Mouse (Mus musculus) neural tube, embryonic 13.5 days (tissue): Measurements from ENCODE around the gene Vwa8. TPM values are rescaled to one million over a fixed set of nuclear protein-coding genes. Genes with fewer than 3 reads are reported as not detected.
"Not testable (repeated sequence)": the region's sequence is repeated elsewhere in the genome, so short reads cannot be mapped to it uniquely, and the experiment has no call there.

Experiments
- ATAC-seq: fragments of 200-750 bp; cut with Nextera tagmentation; 2 replicates; pipeline ENCODE4 v1.8.0; 2017; ENCODE audit warnings: low read depth, mild to moderate bottlenecking, moderate TSS enrichment, moderate library complexity
- H3K27ac ChIP-seq: fragments of 300-500 bp; sonication (generic); replicated peaks from 2 replicates; pipeline ENCODE4 v1.5.1; 2015; ENCODE audit warnings: moderate library complexity, mild to moderate bottlenecking, inconsistent platforms
- H3K27me3 ChIP-seq: fragments of 300-500 bp; sonication (generic); 2 replicates; pipeline ENCODE4 v1.6.1; 2015; ENCODE audit warnings: mild to moderate bottlenecking, inconsistent platforms
- H3K36me3 ChIP-seq: fragments of 300-500 bp; sonication (generic); 2 replicates; pipeline ENCODE4 v1.6.1; 2015; ENCODE audit warnings: mild to moderate bottlenecking, inconsistent platforms
- H3K4me1 ChIP-seq: fragments of 300-500 bp; sonication (generic); replicated peaks from 2 replicates; pipeline ENCODE4 v1.6.1; 2015; ENCODE audit warnings: inconsistent platforms
- H3K4me2 ChIP-seq: fragments of 300-500 bp; sonication (generic); 2 replicates; pipeline ENCODE4 v1.6.1; 2015; ENCODE audit warnings: inconsistent platforms, mild to moderate bottlenecking, moderate library complexity
- H3K4me3 ChIP-seq: fragments of 300-500 bp; sonication (generic); 2 replicates; pipeline ENCODE4 v1.5.1; 2015; ENCODE audit warnings: mild to moderate bottlenecking, inconsistent platforms
- H3K9ac ChIP-seq: fragments of 300-500 bp; sonication (generic); 2 replicates; pipeline ENCODE4 v1.6.1; 2015; ENCODE audit warnings: moderate library complexity, mild to moderate bottlenecking, inconsistent platforms
- H3K9me3 ChIP-seq: fragments of 300-500 bp; sonication (generic); 2 replicates; pipeline ENCODE4 v1.6.1; 2016; ENCODE audit warnings: inconsistent platforms
- WGBS: fragments of 180-500 bp; shearing (Covaris S2); methylation state at CpG from one replicate; pipeline ENCODE4 v1.1.7; 2015; 5-methylcytosine and 5-hydroxymethylcytosine counted together
- polyA plus RNA-seq: library from polyadenylated mRNA; unstranded; fragments of >200 nt; fragmentation: Nextera tagmentation; extraction: Ambion mirVana; gene quantifications from 2 replicates; pipeline ENCODE4 v1.2.1, GENCODE M21; 2015

Vwa8 gene
- polyA plus RNA-seq, 1 experiment from 2014 or later, result 6.9 TPM

DNA sequence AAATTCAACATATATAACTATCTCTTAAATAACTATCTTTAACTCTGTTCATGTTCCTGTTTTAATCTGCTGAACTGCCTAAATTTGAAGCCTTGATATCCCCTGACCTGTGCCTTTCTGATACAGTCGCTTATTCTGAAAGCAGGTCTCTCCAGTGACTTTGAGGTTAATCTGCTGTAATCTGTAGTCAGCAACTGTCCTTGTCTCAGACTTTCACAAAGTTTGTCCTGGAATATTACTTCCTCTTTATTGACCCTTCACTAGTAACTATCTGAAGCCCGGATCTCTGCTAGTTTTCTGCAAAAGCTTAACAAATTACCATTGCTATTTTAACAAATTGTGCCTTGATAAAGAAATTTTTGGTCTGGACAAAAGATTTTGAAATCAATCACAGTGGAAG lies 147.5 kb downstream of the Vwa8 start:
- no peaks in the 10 kb centered on the region for H3K27me3 ChIP-seq
- H3K4me2 ChIP-seq, result no peak overlapping the region
- no peaks in the 10 kb centered on the region for H3K9me3 ChIP-seq
- 92% methylated on average over 2 of the region's 2 CpGs for WGBS
- H3K4me3 ChIP-seq, result no peak overlapping the region
- ATAC-seq, result no peak
- H3K9ac ChIP-seq, result no peak overlapping the region
- H3K36me3 ChIP-seq, result no peaks in the 10 kb centered on the region
- no peak overlapping the region for H3K27ac ChIP-seq
- H3K4me1 ChIP-seq, result no peaks in the 10 kb centered on the region

DNA sequence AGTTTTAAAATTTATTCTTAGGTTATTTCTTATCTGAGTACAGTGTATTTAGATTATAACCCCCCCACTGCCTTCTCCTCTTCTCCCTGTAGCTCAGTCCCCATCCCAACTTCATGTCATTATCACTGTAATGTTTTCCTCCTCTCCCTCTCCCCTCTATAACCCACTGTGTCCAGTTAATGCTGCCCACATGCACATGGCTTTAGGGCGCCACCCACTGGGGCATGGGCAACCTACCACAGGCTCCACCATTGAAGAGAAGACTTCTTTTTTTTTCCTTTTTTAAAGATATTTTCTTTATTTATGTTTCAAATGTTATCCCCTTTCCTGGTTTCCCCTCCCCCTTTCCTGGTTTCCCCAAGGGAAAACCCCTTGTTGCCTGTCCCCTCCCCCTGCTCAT lies 154.7 kb downstream of the Vwa8 start:
- ATAC-seq, result no peak
- Histone ChIP-seq H3K4me1 (no peaks in the 10 kb centered on the region), H3K36me3 (no peaks in the 10 kb centered on the region), H3K9me3 (no peaks in the 10 kb centered on the region), H3K9ac (no peak overlapping the region), H3K4me2 (no peak overlapping the region), H3K4me3 (no peak overlapping the region), H3K27me3 (no peaks in the 10 kb centered on the region), H3K27ac (no peak overlapping the region)
- WGBS, result 67% methylated on average over 1 of the region's 1 CpGs

DNA sequence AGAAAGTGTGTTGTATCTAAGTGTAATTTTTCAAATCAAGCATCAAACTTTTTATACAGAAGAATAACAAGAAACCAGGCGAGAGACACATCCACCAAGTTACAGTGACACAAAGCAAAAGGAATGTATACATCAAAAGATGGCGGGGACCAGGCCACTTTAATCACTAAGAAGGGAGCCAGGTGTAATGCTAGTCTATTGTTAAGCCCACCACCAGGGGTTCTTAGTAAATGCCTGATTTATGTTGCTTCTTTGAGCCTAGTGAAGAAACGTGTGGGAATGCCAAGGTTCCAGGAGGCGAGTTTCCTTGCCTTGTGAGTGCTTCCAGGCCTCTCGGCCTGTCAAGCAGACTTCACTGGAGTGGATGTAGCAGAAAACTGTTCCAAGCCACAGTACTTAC lies 168.9 kb downstream of the Vwa8 start:
- H3K9ac ChIP-seq, ATAC-seq, H3K36me3 ChIP-seq, H3K27ac ChIP-seq, H3K9me3 ChIP-seq, H3K27me3 ChIP-seq, H3K4me3 ChIP-seq, H3K4me2 ChIP-seq: not testable (repeated sequence)
- peaks cover 11% of the 10 kb centered on the region for H3K4me1 ChIP-seq
- WGBS, result 67% methylated on average over 5 of the region's 5 CpGs

DNA sequence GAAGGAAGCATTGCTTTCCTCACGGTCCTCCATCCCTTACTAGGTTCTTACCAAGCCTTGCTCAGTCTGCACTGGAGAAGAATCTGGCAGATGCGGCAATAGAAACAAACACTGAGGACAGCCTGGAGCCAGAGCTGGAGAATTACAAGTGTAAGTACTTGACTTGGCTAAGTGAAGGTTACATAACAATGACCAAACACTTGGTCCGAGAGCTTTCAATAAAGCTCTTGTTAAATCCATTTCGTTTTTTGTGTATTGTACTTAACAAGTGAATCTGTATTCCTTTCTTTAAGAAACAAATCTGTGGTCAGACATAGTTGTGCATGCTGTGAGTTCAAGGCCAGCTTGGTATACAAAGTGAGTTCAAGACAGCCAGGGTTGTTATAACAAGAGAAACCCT lies 169.7 kb downstream of the Vwa8 start:
- 90% methylated on average over 4 of the region's 4 CpGs for WGBS
- Histone ChIP-seq H3K9ac (no peak overlapping the region), H3K36me3 (no peaks in the 10 kb centered on the region), H3K4me2 (no peak overlapping the region), H3K4me1 (peaks cover 18% of the 10 kb centered on the region), H3K27ac (no peak overlapping the region), H3K27me3 (no peaks in the 10 kb centered on the region), H3K4me3 (no peak overlapping the region), H3K9me3 (no peaks in the 10 kb centered on the region)
- ATAC-seq, result no peak

DNA sequence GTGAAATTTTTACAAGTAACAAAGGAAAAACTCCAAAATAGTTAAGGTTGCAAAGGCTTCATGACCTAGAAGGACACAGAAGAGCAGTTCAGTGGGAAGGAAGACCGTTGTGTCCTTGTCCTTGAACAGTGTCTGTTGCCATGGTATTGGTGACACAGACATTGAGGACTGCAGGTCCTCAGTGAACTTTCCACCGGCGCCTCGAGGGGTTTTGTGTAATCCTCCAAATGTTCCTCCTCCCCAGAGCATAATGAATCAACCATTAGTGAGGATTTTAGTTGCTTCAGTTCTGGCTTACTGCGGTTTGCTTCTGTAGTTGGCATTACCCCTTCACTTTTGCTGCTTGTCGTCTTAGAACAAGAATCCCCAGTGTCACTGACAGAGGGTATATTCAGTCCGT lies 172.9 kb downstream of the Vwa8 start:
- H3K4me3 ChIP-seq, result no peak overlapping the region
- WGBS, result 17% methylated on average over 7 of the region's 7 CpGs
- no peak overlapping the region for H3K27ac ChIP-seq
- H3K36me3 ChIP-seq, result peaks cover 3% of the 10 kb centered on the region; the same call in 1 of the 2 replicates
- H3K9me3 ChIP-seq, result no peaks in the 10 kb centered on the region
- H3K9ac ChIP-seq, result no peak overlapping the region
- ATAC-seq, result no peak
- H3K27me3 ChIP-seq, result no peaks in the 10 kb centered on the region
- no peak overlapping the region for H3K4me2 ChIP-seq
- H3K4me1 ChIP-seq, result peaks cover 18% of the 10 kb centered on the region

DNA sequence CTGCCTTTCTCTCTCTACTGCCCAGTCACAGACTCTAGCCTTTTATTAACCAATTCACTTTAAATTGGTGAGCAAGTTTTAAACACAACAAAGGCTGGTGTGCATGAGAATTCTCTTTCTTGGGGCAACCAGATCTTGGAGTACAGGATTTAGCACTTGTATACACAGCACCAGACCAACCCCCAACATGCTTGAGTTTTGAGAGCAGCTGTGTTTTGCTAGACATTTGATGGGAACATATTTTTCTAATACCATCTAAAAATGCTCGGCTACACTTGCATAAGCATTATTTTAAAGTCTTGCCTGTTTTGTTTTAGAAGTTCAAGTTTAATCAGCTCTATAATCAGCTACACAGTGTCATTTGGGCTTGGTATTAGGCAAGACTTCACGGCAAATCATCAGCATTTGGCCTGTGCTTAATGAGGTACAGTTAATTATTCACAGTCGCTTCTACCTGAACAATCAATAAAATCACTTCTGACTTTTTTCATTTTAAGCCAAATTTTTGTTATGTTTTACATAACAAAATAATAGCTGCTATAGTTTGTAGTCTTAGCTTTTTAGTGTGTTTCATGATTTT lies 180.2 kb downstream of the Vwa8 start:
- Histone ChIP-seq H3K27ac (no peak overlapping the region), H3K9me3 (no peaks in the 10 kb centered on the region), H3K4me3 (no peak overlapping the region), H3K27me3 (no peaks in the 10 kb centered on the region), H3K4me1 (no peaks in the 10 kb centered on the region), H3K4me2 (no peak overlapping the region), H3K36me3 (peaks cover 3% of the 10 kb centered on the region; the same call in 1 of the 2 replicates), H3K9ac (no peak overlapping the region)
- ATAC-seq, result no peak
- WGBS, result 76% methylated on average over 3 of the region's 3 CpGs

DNA sequence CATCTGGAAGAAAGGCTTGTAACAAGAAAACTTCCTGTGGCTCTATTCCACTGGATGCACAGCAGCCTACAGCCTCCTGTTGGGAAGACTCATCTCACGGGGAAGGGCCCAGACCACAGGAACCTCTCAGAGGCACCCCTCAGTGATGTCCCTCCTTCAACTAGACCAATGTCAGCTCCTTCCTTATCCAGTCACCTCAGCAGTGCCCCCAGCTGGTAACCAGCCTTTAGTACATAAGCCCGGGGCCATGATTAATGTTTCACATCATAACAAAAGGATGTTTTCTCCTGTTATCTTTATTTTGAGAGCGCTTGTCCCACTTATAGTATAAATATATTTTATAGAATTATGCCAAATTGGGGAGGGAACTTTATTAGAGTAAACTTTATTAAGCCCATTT lies 181.9 kb downstream of the Vwa8 start:
- Histone ChIP-seq H3K27ac (no peak overlapping the region), H3K4me3 (no peak overlapping the region), H3K9ac (no peak overlapping the region), H3K27me3 (no peaks in the 10 kb centered on the region), H3K4me1 (peaks cover 11% of the 10 kb centered on the region), H3K9me3 (no peaks in the 10 kb centered on the region), H3K36me3 (peaks cover 3% of the 10 kb centered on the region; the same call in 1 of the 2 replicates), H3K4me2 (no peak overlapping the region)
- ATAC-seq, result no peak
- 88% methylated on average over 3 of the region's 3 CpGs for WGBS

DNA sequence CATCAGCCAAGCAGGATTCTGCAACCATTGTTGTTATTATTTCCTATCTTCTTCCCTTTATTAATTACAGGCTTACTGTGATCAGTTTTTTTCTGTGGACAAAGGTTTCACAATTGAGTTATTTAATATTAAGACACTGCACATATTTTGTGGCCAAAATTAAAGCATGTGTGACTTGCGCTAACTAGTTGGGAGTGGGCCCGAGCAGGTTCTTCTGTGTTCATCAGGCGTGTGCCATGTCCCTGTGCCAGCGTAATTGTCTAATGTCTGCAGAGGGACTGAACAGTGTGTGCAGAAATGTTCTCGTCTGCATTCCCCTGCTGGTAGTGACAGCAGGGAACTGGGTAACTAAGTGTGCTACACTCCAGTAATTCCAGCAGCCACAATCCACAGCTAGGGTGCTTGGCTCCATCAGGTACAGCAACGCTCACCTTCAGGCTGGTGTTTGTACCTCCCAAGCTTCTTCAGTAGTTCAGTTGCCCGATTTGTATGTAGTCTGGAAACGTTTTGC lies 182.4 kb downstream of the Vwa8 start:
- no peak overlapping the region for H3K4me3 ChIP-seq
- peaks cover 11% of the 10 kb centered on the region for H3K4me1 ChIP-seq
- H3K36me3 ChIP-seq, result peaks cover 3% of the 10 kb centered on the region; the same call in 1 of the 2 replicates
- no peak overlapping the region for H3K4me2 ChIP-seq
- no peaks in the 10 kb centered on the region for H3K9me3 ChIP-seq
- H3K9ac ChIP-seq, result no peak overlapping the region
- H3K27ac ChIP-seq, result no peak overlapping the region
- no peaks in the 10 kb centered on the region for H3K27me3 ChIP-seq
- 86% methylated on average over 8 of the region's 8 CpGs for WGBS
- no peak for ATAC-seq

DNA sequence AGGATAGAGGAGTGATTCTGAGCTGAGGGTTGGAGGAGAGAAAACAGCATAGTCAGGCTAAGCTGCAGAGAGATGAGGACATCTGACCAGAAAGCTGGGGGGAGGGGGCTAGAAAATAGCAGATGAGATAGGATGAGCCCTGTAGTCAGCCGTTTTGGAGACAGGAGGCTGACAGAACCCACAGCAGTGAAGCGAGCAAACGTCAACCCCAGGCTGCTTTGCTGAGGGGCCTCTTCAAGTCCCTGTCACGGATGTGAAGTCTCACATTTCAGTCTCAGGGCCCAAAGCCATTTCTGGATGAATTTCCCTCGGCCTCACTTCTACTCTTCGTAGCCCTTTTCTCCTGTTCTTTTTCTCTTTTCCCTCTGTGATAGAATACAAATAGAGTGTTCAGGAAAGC lies 184.5 kb downstream of the Vwa8 start:
- peaks cover 11% of the 10 kb centered on the region for H3K4me1 ChIP-seq
- no peak overlapping the region for H3K4me2 ChIP-seq
- H3K9me3 ChIP-seq, result no peaks in the 10 kb centered on the region
- H3K27ac ChIP-seq, result no peak overlapping the region
- H3K4me3 ChIP-seq, result no peak overlapping the region
- no peak for ATAC-seq
- H3K36me3 ChIP-seq, result no peaks in the 10 kb centered on the region
- 77% methylated on average over 6 of the region's 6 CpGs for WGBS
- H3K27me3 ChIP-seq, result no peaks in the 10 kb centered on the region
- H3K9ac ChIP-seq, result no peak overlapping the region

DNA sequence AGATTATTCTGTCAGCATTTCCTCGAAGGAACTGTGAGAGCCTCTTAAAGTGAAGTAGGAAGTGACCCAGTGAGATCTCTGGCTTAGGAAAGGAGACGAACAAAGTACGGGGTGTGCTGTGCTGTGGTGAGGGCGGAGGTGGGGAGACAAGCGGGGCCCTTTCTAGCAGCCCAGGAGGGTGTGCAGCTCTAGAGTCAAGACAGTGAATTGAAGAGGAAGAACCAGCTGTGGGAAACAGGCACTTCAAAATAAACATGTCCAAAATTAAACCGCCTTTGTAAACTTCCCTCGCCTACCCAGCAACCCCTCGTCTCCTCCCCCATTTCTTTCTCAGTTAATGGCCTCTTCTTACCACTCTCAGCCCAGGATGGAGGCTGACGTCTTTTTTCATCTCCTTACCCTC lies 185.7 kb downstream of the Vwa8 start:
- peak; percentile 40; the same call in 1 of the 2 replicates for ATAC-seq
- no peak overlapping the region for H3K9ac ChIP-seq
- no peaks in the 10 kb centered on the region for H3K36me3 ChIP-seq
- no peaks in the 10 kb centered on the region for H3K27me3 ChIP-seq
- H3K4me2 ChIP-seq, result no peak overlapping the region
- H3K4me1 ChIP-seq, result peaks cover 11% of the 10 kb centered on the region
- no peak overlapping the region for H3K4me3 ChIP-seq
- WGBS, result 72% methylated on average over 9 of the region's 9 CpGs
- H3K9me3 ChIP-seq, result no peaks in the 10 kb centered on the region
- H3K27ac ChIP-seq, result 0 out of 2 replicates have a peak overlapping the region, but pooled peaks have one; percentile 9

DNA sequence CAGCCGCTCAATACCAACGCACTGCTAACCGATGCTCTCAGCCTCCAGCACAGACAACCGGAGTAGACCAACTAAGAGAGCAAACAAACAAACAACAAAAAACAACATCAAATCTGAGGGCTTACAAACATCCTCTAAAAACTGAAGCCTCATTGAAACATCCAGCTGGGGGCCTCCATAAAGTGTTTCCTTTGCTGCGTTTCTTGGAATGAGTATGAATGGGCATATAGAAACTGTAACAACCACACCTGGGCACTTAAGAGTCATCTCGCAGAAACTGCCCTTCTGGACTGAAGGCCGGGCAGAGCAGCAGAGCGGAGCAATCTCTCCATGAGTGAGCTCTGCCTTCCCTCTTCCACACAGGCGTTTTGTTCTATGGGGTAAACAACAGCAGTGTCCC lies 186.7 kb downstream of the Vwa8 start:
- 86% methylated on average over 9 of the region's 9 CpGs for WGBS
- Histone ChIP-seq H3K9ac (no peak overlapping the region), H3K9me3 (no peaks in the 10 kb centered on the region), H3K4me2 (no peak overlapping the region), H3K4me3 (no peak overlapping the region), H3K27ac (no peak overlapping the region), H3K27me3 (no peaks in the 10 kb centered on the region), H3K36me3 (no peaks in the 10 kb centered on the region), H3K4me1 (peaks cover 11% of the 10 kb centered on the region)
- ATAC-seq, result no peak

DNA sequence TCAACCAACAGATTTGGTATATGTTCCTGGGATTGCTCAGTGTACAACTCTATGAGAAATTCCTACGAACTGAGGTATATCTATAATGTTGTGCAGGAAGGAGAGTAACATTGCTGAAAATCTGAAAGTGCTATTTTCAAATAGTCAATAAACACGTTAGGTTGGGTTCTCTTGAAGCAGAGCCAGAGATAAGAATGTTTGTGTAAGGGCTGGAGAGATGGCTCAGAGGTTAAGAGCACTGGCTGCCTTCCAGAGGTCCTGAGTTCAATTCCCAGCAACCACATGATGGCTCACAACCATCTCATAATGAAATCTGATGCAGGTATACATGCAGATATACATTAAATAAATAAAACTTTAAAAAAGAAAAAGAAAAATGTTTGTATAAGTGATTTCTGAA lies 198.3 kb downstream of the Vwa8 start:
- Histone ChIP-seq H3K9ac (no peak overlapping the region), H3K4me3 (no peak overlapping the region), H3K4me2 (no peak overlapping the region), H3K9me3 (no peaks in the 10 kb centered on the region), H3K27ac (no peak overlapping the region), H3K4me1 (peaks cover 10% of the 10 kb centered on the region; the same call in 1 of the 2 replicates), H3K27me3 (no peaks in the 10 kb centered on the region), H3K36me3 (0 out of 2 replicates have a peak, but pooled peaks cover 4% of the 10 kb centered on the region)
- no peak for ATAC-seq
- 89% methylated on average over 2 of the region's 2 CpGs for WGBS

DNA sequence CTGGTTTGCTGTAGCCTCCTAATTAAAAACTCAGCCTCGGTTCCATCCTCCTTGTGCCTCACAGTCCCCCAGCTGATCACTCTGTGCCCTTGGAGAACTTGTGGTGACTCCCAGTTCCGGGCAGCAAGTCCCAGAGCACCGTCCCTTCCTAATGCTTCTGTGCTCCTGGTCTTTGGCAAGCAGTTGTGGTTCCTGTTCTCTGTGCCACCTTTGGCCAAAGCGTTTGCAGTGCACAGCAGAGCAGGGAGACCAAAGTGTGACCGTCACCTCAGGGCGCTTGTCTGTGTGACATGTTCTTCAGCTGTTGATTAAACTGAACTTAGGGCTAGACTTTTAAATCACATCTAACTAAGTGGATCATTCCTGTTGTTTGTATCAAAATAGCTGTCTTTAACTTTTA lies 199.1 kb downstream of the Vwa8 start:
- no peak overlapping the region for H3K4me3 ChIP-seq
- no peak overlapping the region for H3K4me2 ChIP-seq
- peaks cover 10% of the 10 kb centered on the region; the same call in 1 of the 2 replicates for H3K4me1 ChIP-seq
- no peak for ATAC-seq
- 91% methylated on average over 6 of the region's 6 CpGs for WGBS
- no peaks in the 10 kb centered on the region for H3K27me3 ChIP-seq
- no peak overlapping the region for H3K9ac ChIP-seq
- 0 out of 2 replicates have a peak, but pooled peaks cover 4% of the 10 kb centered on the region for H3K36me3 ChIP-seq
- no peaks in the 10 kb centered on the region for H3K9me3 ChIP-seq
- no peak overlapping the region for H3K27ac ChIP-seq
